Mouse (Mus musculus) liver, adult 2 months (tissue): ENCODE measurements around the gene Robo2. TPM values are rescaled to one million over a fixed set of nuclear protein-coding genes. Genes with fewer than 3 reads are reported as not detected.

Experiments
- DNase-seq: peaks from one replicate; pipeline ENCODE4 v3.0.0-alpha.2; 2011; ENCODE audit warnings: low read depth, low spot score; ENCODE audit errors: extremely low read depth
- H3K27ac ChIP-seq: fragments of 200-500 bp; replicated peaks from 2 replicates; pipeline ENCODE4 v1.5.1; 2012; ENCODE audit warnings: low read depth, mild to moderate bottlenecking, control low read depth, inconsistent platforms, low read length; ENCODE audit not compliant: insufficient read depth
- H3K27me3 ChIP-seq: fragments of 200-500 bp; 2 replicates; pipeline ENCODE4 v1.6.1; 2012; ENCODE audit warnings: mild to moderate bottlenecking, moderate library complexity, low read length, inconsistent platforms; ENCODE audit not compliant: control insufficient read depth, insufficient read depth
- H3K36me3 ChIP-seq: fragments of 200-500 bp; 2 replicates; pipeline ENCODE4 v1.6.1; 2012; ENCODE audit warnings: low read length, inconsistent platforms; ENCODE audit not compliant: control insufficient read depth, insufficient read depth
- H3K4me1 ChIP-seq: fragments of 200-500 bp; 2 replicates; pipeline ENCODE4 v1.6.1; 2011; ENCODE audit warnings: low read length; ENCODE audit not compliant: control insufficient read depth, insufficient read depth
- H3K4me3 ChIP-seq: fragments of 200-500 bp; 2 replicates; pipeline ENCODE4 v1.5.1; 2011; ENCODE audit warnings: low read depth, mild to moderate bottlenecking, control low read depth, low read length, moderate library complexity; ENCODE audit not compliant: insufficient read depth
- H3K79me2 ChIP-seq: fragments of 200-500 bp; 2 replicates; pipeline ENCODE4 v1.6.1; 2012; ENCODE audit warnings: inconsistent platforms, mild to moderate bottlenecking, low read length, moderate library complexity; ENCODE audit not compliant: control insufficient read depth, insufficient read depth
- H3K9ac ChIP-seq: fragments of 200-500 bp; 2 replicates; pipeline ENCODE4 v1.6.1; 2012; ENCODE audit warnings: low read depth, mild to moderate bottlenecking, control low read depth, inconsistent platforms, low read length
- CTCF ChIP-seq: fragments of 200-500 bp; IDR thresholded peaks from 2 replicates; pipeline ENCODE4 v1.5.1; 2011; ENCODE audit warnings: low read depth, low read length, control low read depth
- POLR2A ChIP-seq: fragments of 200-500 bp; IDR thresholded peaks from 2 replicates; pipeline ENCODE4 v1.6.1; 2011; ENCODE audit warnings: low read length, control low read depth; ENCODE audit not compliant: insufficient read depth; ENCODE audit errors: extremely low read depth
- WGBS: fragments of 180-500 bp; shearing (Covaris S2); methylation state at CpG from one replicate; pipeline ENCODE4 v1.1.7; 2018; 5-methylcytosine and 5-hydroxymethylcytosine counted together
- polyA plus RNA-seq: library from polyadenylated mRNA; depleted of rRNA; stranded (reverse); fragments of >200 nt; gene quantifications from 2 replicates; pipeline ENCODE4 v1.2.3, GENCODE M21; 2012
- total RNA-seq: library from RNA; depleted of rRNA; stranded (reverse); fragments of >200 nt; gene quantifications from 2 replicates; pipeline ENCODE4 v1.2.3, GENCODE M21; 2014

The Robo2 gene
- total and polyA plus RNA-seq, 2 experiments = 1.2 to 2.8 TPM

GRCm38 (mm10) chr16:74001331-74001730 is 410.3 kb downstream of the Robo2 start:
- TF ChIP-seq CTCF (no peak), POLR2A (no peak)
- Histone ChIP-seq H3K27me3 (no peaks in the 10 kb centered on the region), H3K4me3 (no peak overlapping the region), H3K79me2 (no peaks in the 10 kb centered on the region), H3K36me3 (no peaks in the 10 kb centered on the region), H3K27ac (no peak overlapping the region), H3K9ac (no peak overlapping the region), H3K4me1 (no peaks in the 10 kb centered on the region)
- WGBS = 71% methylated on average over 2 of the region's 2 CpGs
- DNase-seq = no peak

GRCm38 (mm10) chr16:73991212-73991611 is 420.4 kb downstream of the Robo2 start:
- Histone ChIP-seq H3K4me3 (no peak overlapping the region), H3K27ac (no peak overlapping the region), H3K9ac (no peak overlapping the region), H3K36me3 (no peaks in the 10 kb centered on the region), H3K79me2 (no peaks in the 10 kb centered on the region), H3K4me1 (no peaks in the 10 kb centered on the region), H3K27me3 (no peaks in the 10 kb centered on the region)
- 81% methylated on average over 6 of the region's 6 CpGs for WGBS
- DNase-seq = no peak
- no peak for TF ChIP-seq POLR2A
- no peak for TF ChIP-seq CTCF

GRCm38 (mm10) chr16:73969573-73969972 is 442.1 kb downstream of the Robo2 start:
- Histone ChIP-seq H3K9ac (no peak overlapping the region), H3K4me3 (no peak overlapping the region), H3K27me3 (no peaks in the 10 kb centered on the region), H3K27ac (no peak overlapping the region), H3K79me2 (no peaks in the 10 kb centered on the region), H3K36me3 (no peaks in the 10 kb centered on the region), H3K4me1 (no peaks in the 10 kb centered on the region)
- TF ChIP-seq POLR2A = no peak
- TF ChIP-seq CTCF = no peak
- whole genome bisulfite sequencing = 79% methylated on average over 7 of the region's 7 CpGs
- no peak for DNase-seq

GRCm38 (mm10) chr16:73964366-73964926 is 447.2 kb downstream of the Robo2 start:
- H3K4me1 ChIP-seq = no peaks in the 10 kb centered on the region
- TF ChIP-seq POLR2A (no peak), CTCF (no peak)
- H3K27me3 ChIP-seq = no peaks in the 10 kb centered on the region
- 86% methylated on average over 5 of the region's 5 CpGs for WGBS
- H3K27ac ChIP-seq = no peak overlapping the region
- no peaks in the 10 kb centered on the region for H3K36me3 ChIP-seq
- no peak overlapping the region for H3K4me3 ChIP-seq
- H3K9ac ChIP-seq = no peak overlapping the region
- no peaks in the 10 kb centered on the region for H3K79me2 ChIP-seq
- no peak for DNase-seq

- H3K9ac ChIP-seq = no peak overlapping the region
- no peak overlapping the region for H3K4me3 ChIP-seq
- H3K27ac ChIP-seq = no peak overlapping the region
- H3K4me1 ChIP-seq = no peaks in the 10 kb centered on the region
- no peaks in the 10 kb centered on the region for H3K79me2 ChIP-seq
- TF ChIP-seq CTCF (no peak), POLR2A (no peak)
- no peak for DNase-seq
- 86% methylated on average over 6 of the region's 6 CpGs for WGBS
- no peaks in the 10 kb centered on the region for H3K36me3 ChIP-seq
- no peaks in the 10 kb centered on the region for H3K27me3 ChIP-seq
Observed at GRCm38 (mm10) chr16:73959479-73959970, 452.1 kb downstream of the Robo2 start.

GRCm38 (mm10) chr16:73958524-73958846 is 453.1 kb downstream of the Robo2 start:
- 85% methylated on average over 1 of the region's 1 CpGs for WGBS
- H3K4me1 ChIP-seq = no peaks in the 10 kb centered on the region
- no peak overlapping the region for H3K4me3 ChIP-seq
- H3K27me3 ChIP-seq = no peaks in the 10 kb centered on the region
- H3K79me2 ChIP-seq = no peaks in the 10 kb centered on the region
- no peak overlapping the region for H3K9ac ChIP-seq
- no peak overlapping the region for H3K27ac ChIP-seq
- TF ChIP-seq CTCF = no peak
- TF ChIP-seq POLR2A = no peak
- no peak for DNase-seq
- H3K36me3 ChIP-seq = no peaks in the 10 kb centered on the region
